Mouse (Mus musculus) kidney, postnatal 4 days (tissue): ENCODE results near the gene Rela.

Experiments
- DNase-seq, 2 experiments: peaks; one replicate each; pipeline ENCODE4 v3.0.0; 2021; ENCODE audit warnings: mixed read lengths in 2 of 2

Rela gene

DNA sequence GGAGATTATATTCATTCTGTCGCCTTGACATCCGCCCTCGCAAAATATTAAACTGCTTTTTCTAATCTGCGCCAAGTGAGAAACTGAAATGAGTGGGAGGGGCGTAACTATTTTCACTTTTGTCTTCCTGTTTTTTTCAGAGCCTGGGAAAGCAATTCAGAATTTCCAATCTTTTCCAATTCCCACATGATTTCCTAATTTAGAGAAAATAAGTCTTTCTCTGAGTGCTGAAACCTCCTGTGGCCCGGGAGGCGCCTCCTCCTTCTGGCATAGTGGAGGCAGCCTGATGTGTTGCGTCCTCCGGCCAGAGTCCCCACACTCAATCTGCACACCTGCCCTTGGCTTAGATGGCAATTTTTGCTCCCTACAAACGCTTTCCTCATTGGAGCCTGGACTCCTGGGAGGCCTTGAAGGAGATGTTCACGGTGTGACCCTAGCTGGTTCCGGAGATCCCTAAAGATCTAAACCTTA lies 677 bp upstream of the Rela start:
- peak; percentile 35 to 51 for DNase-seq

DNA sequence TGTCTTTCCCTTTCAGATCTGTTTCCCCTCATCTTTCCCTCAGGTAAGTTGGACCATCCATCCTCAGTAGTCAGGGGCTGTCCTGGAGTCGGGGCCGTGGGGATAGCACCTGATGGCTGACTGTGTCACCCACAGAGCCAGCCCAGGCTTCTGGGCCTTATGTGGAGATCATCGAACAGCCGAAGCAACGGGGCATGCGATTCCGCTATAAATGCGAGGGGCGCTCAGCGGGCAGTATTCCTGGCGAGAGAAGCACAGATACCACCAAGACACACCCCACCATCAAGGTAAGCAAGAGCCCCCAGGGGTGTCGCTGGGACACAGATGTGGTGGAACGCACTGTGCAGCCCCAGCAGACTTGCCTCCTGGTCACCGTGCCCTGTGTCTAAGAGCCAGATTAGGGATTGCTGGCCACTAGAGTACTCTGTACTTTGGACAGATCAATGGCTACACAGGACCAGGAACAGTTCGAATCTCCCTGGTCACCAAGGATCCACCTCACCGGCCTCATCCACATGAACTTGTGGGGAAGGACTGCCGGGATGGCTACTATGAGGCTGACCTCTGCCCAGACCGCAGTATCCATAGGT lies 1.2 kb downstream of the Rela start:
- DNase-seq: no peak

GRCm38 (mm10) chr19:5640339-5640738 lies 3.1 kb downstream of the Rela start:
- no peak for DNase-seq

GRCm38 (mm10) chr19:5641021-5641420 lies 3.7 kb downstream of the Rela start:
- DNase-seq: no peak

DNA sequence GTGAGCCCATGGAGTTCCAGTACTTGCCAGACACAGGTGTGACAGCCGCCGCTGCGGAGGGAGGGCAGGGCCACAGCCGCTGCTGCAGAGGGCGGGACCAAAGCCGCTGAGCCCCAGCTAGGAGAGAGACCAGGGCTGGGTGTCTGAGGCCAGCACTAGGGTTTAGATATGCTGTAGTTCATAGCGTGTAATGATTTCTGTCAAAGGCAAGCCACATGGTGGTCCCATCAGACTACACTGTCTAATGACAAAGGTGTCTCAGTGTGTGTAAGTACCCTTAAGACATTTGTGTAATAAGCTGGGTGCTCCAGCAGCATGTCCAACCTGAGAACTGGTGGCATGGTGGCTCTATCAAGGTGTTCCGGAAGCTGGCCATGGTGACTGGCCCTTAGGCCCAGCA lies 4.4 kb downstream of the Rela start:
- DNase-seq: no peak

DNA sequence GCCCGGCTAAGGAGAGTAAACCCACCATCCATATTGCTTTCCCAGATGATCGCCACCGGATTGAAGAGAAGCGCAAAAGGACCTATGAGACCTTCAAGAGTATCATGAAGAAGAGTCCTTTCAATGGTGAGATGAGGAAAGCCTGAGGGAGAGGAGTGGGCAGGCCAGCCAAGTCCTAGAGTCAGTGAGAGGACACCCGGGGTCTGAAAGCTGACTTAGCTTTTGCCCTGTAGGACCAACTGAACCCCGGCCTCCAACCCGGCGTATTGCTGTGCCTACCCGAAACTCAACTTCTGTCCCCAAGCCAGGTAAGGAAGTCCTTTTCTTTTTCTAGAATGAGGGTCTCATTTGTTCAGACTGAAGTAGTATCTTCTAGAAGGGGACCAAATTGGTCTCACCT lies 8.0 kb downstream of the Rela start:
- DNase-seq: peak in 1 of 2 experiments; percentile 0

DNA sequence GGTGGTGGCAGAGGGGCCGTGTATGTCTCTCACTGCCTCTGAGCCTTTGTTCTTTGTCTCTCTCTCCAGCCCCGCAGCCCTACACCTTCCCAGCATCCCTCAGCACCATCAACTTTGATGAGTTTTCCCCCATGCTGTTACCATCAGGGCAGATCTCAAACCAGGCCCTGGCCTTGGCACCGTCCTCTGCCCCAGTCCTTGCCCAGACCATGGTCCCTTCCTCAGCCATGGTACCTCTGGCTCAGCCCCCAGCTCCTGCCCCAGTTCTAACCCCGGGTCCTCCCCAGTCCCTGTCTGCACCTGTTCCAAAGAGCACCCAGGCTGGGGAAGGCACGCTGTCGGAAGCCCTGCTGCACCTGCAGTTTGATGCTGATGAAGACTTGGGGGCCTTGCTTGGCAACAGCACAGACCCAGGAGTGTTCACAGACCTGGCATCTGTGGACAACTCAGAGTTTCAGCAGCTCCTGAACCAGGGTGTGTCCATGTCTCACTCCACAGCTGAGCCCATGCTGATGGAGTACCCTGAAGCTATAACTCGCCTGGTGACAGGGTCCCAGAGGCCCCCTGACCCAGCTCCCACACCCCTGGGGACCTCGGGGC lies 9.5 kb downstream of the Rela start:
- peak; percentile 1 to 3 for DNase-seq

DNA sequence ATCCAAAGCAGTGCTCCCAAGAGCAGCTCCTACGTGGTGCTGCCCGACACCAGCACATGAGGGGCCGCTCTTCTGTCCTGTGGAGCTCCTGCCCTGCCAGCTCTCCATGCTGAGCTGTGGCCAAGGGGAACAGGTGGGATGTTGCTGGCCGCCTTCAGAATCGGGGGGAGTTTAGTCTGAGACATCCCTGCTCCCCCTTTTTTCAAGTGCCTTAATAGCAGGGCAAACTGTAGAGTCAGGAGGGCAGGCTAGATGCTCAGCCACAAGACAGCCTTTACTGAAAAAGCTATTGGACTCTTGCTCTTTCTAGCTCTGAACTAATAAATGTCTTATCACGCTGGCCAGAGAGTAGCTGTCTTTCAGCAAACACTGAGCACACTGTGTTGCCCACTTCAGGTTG lies 10.5 kb downstream of the Rela start:
- DNase-seq: peak; percentile 1 to 2

DNA sequence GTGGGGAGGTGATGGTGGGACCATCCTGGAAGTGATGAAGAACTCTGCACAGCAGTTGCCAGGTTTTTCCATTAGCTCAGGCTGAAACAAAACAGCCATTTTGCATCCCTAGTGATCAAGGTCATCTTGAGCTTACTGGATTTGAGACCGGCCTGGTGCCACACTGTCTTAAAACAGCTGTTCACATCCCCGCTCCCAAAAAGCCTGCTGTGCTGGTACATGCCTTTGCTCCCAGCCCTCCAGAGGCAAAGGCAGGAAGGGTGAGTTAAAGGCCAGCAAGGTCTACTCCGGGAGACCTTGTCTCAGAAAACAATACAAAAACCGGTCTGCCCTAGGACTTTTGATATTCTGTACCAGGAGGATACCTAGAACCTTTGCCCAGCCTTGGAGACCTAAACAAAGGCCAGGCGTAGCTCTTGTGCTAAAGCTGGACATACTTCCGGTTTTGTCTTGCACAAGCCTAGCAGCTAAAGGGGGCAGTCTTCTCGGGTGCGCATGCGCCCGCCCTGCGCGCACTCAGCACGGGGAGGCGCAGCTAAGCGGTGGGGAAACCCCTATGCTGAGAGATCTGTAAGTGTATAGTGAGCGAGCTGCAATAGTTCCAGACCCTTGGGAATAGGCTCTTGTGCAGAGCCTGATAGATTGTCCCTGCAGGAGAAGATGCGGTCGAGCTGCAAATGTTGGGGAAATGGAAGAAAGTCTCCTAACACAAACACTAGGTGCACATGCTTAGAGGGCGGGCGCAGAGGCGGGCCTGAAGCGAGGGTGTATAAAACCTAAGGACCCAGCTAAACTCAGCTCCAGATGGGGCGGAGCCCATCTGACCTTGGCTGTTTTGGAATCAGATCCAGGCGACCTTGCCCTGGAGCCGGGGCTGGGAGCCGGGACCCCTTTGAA lies 11.4 kb downstream of the Rela start:
- peak; percentile 83 to 89 for DNase-seq

DNA sequence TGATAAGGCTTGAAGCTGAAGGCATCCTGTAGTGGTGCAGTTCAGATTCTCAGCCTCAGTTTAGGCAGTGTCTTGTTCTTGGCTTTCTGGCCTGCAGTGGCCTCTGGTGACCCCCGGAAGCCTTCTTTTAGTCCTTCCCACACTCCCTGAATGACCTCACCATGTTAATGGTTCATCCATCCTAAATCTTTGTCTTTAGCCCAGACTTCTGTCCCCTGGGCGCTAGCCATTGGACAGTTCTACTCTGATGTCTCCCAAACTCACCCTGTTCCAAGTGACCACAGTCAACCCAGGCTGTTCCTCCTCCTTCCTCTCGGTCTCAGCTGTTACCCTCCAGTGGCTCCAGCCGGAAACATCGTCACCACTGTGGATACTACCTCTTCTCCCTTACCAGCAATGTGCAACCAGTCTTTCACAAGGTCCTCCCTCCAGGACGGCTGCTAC lies 12.0 kb downstream of the Rela start:
- DNase-seq: peak; percentile 46 to 58

GRCm38 (mm10) chr19:5651502-5652274 lies 14.4 kb downstream of the Rela start:
- no peak for DNase-seq

- no peak for DNase-seq
Measured at GRCm38 (mm10) chr19:5652570-5652969, 15.3 kb downstream of the Rela start.

- DNase-seq: peak; percentile 40 to 62
Measured at GRCm38 (mm10) chr19:5653969-5654719, 16.9 kb downstream of the Rela start.

DNA sequence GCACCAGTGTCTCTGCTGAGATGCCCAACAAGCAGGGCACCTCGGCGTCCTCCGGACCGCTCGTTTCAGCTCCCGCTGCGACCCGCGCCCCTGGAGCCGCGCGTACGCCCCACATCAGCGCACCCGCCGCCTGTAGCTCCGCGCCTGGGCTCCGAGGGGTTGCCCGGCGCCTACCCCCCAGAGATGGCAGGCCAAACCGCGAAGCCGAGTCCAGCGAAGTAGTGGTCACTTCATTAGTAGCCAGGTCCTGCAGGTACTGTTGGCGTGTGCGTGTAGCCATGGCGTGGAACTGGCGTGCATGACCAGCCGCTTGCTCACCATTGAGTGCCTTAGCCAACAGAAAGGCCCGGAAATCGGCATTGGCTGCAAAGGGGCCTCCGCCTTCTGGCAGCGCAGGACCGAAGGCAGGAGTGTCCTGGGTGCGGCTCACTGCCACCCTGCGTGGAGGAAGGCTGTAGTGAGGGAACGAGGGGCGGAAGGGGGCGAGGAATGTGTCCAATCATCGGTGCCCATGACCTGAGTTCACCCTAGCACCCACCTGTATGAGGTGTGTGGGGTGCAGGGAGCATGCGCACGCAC lies 17.5 kb downstream of the Rela start:
- DNase-seq: no peak

- peak; percentile 46 to 61 for DNase-seq
Measured at GRCm38 (mm10) chr19:5660942-5661751, 23.9 kb downstream of the Rela start.

DNA sequence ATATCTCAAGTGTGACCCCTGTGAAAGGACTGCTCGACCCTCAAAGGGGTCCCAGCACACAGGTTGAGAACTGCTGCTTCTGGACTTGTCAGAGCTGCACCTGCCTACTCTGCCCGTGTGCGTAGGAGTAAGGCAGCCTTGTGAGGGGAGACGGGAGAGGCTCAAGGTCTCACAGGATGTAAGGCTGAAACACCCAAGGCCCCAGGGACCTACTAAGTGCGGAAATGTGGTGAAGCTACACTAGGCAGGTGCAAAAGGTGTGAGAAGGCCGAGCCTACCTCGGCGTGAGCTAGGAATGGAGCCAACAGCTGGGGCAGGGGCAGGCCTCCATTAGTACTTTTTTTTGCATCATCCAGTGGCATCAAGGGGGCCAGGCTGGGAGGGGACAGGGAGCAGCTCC lies 25.0 kb downstream of the Rela start:
- DNase-seq: no peak

GRCm38 (mm10) chr19:5662981-5663913 lies 26.0 kb downstream of the Rela start, which contains the start of gene Sipa1:
Gene Sipa1, minus strand, starts transcription at chr19:5663707.
- DNase-seq: peak; percentile 94 to 96

- DNase-seq: no peak
Measured at GRCm38 (mm10) chr19:5664669-5665257, 27.5 kb downstream of the Rela start.

- no peak for DNase-seq
Measured at GRCm38 (mm10) chr19:5665465-5665864, 28.2 kb downstream of the Rela start.
